Mouse (Mus musculus) E14TG2a.4 (cell line): ENCODE measurements around the gene Tlr13.

Source experiments
- CTCF ChIP-seq: conservative IDR thresholded peaks from 2 replicates; pipeline ENCODE4 v1.5.1; 2014; ENCODE audit warnings: low read length
- POU5F1 ChIP-seq: IDR thresholded peaks from 2 replicates; pipeline ENCODE4 v1.6.1; 2014; ENCODE audit warnings: low read length, borderline replicate concordance

DNA sequence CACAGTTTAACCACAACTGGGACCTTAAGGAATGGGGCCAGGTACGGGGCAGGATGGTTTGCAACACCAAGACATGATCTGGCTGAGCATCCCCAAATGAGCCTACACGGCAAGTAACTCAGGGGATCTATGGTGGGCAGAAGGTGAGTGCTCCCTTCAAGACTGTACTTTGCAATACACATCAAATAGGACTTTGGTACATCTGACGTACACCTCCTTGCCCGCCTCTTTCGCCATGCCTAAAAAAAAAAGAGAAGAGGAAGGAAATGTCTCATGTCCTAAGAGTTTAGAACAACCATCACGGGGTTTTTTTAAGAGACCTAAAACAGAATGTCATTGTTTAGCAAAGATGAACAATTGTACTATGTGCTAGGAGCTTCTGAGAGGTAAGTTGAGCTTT is at the start of gene Tlr13:
- TF ChIP-seq CTCF (no peak), POU5F1 (no peak)
